Mouse (Mus musculus) spleen, adult 2 months (tissue): ENCODE data around the gene Degs2. TPM values are rescaled to one million over a fixed set of nuclear protein-coding genes. Genes with fewer than 3 reads are reported as not detected.

Experiments
- DNase-seq, 2 experiments: peaks; one replicate each; pipeline versions ENCODE4 v3.0.0 to v3.0.0-alpha.2; 2012 to 2021; ENCODE audit warnings: low spot score in 2 of 2, low read depth in 1 of 2
- H3K27ac ChIP-seq: fragments of 200-500 bp; 2 replicates; pipeline ENCODE4 v1.5.1; 2012; ENCODE audit warnings: low read length, inconsistent platforms; ENCODE audit not compliant: insufficient read depth
- H3K27me3 ChIP-seq: fragments of 200-500 bp; 2 replicates; pipeline ENCODE4 v1.6.1; 2012; ENCODE audit warnings: mild to moderate bottlenecking, moderate library complexity, low read length, inconsistent platforms; ENCODE audit not compliant: control insufficient read depth, insufficient read depth
- H3K36me3 ChIP-seq: fragments of 200-500 bp; 2 replicates; pipeline ENCODE4 v1.6.1; 2012; ENCODE audit warnings: mild to moderate bottlenecking, low read length, inconsistent platforms; ENCODE audit not compliant: control insufficient read depth, insufficient read depth
- H3K4me1 ChIP-seq: fragments of 200-500 bp; 2 replicates; pipeline ENCODE4 v1.6.1; 2011; ENCODE audit warnings: inconsistent platforms; ENCODE audit not compliant: control insufficient read depth, insufficient read depth, insufficient read length
- H3K4me3 ChIP-seq: fragments of 200-500 bp; 2 replicates; pipeline ENCODE4 v1.5.1; 2011; ENCODE audit warnings: mild to moderate bottlenecking, inconsistent platforms; ENCODE audit not compliant: insufficient read depth, insufficient read length; ENCODE audit errors: extremely low read depth
- CTCF ChIP-seq: fragments of 200-500 bp; IDR thresholded peaks from 2 replicates; pipeline ENCODE4 v1.5.1; 2011; ENCODE audit warnings: mild to moderate bottlenecking, inconsistent platforms; ENCODE audit not compliant: insufficient read depth, insufficient read length, insufficient replicate concordance; ENCODE audit errors: extremely low read depth
- POLR2A ChIP-seq: fragments of 200-500 bp; IDR thresholded peaks from 2 replicates; pipeline ENCODE4 v1.6.1; 2011; ENCODE audit warnings: low read depth, low read length, inconsistent platforms
- WGBS: fragments of 180-500 bp; shearing (Covaris S2); methylation state at CpG from one replicate; pipeline ENCODE4 v1.1.7; 2018; 5-methylcytosine and 5-hydroxymethylcytosine counted together
- polyA plus RNA-seq: library from polyadenylated mRNA; depleted of rRNA; stranded (reverse); fragments of >200 nt; gene quantifications from 2 replicates; pipeline ENCODE4 v1.2.3, GENCODE M21; 2012

Degs2 gene
- polyA plus RNA-seq, 1 experiment, result not detected

- Histone ChIP-seq H3K36me3 (peaks cover 45% of the 10 kb centered on the region), H3K27me3 (no peaks in the 10 kb centered on the region), H3K27ac (no peak overlapping the region), H3K4me1 (no peaks in the 10 kb centered on the region), H3K4me3 (no peak overlapping the region)
- 86% methylated on average over 6 of the region's 6 CpGs for WGBS
- TF ChIP-seq POLR2A (no peak), CTCF (no peak)
- DNase-seq, result no peak
These were observed 15.2 kb downstream of the Degs2 start for GRCm38 (mm10) chr12:108686926-108687325.

DNA sequence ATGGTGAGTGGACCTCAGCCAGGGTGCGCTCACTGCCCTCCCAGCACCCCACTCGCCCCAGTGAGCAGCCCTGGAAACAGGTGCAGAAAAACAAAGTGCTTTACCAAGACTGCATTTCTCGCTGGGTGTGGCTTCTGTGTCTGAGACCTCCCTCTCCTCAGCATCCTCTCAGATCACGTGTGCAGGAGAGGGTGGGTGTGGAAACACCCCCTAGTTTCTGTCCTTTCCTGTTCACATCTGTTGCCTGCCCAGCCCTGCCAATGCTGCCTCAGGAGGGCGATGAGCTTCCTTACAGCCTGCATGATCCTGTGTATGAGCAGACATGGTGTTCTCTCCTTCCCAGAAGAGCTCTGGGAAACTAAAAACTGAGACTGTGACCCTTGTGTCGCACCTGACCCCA is 15.7 kb downstream of the Degs2 start:
- Histone ChIP-seq H3K27me3 (no peaks in the 10 kb centered on the region), H3K4me3 (no peak overlapping the region), H3K36me3 (peaks cover 50% of the 10 kb centered on the region), H3K27ac (no peak overlapping the region), H3K4me1 (no peaks in the 10 kb centered on the region)
- no peak for DNase-seq
- TF ChIP-seq POLR2A, result no peak
- TF ChIP-seq CTCF, result no peak
- 52% methylated on average over 6 of the region's 6 CpGs for WGBS

DNA sequence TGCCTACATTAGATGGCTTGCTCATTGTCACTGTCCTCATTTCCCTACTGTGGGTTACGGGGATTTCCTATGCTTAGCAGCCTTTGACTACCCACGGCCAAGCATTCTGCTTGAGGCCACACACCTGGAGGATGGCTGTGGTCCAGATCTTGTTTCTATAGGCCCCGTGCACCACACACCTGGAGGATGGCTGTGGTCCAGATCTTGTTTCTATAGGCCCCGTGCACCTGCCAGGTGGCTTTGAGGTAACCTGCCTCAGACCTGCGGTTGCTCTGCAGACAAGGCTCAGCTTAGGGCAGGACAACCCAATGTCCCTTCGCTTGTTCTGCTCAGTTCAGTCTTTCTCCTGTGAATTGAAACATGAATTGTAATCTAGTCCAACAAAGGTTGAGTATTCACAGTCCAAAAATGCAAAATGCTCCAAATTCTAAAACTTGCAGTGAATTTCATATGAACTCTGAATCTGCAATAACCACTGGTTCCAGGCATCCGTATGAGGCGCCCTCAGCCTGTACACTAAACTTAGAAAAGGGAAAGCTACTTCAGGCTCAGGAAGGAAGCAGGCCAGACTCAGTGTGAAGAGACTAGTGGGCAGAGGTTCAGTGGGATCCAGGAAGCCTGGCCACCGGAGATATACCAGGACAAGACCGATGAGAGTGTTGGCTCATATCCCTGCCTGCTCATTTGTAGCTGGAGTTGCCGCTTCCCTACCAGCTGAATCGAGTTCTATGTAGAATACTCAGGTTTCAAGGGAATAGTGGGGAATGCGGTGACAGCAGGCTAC is 19.7 kb downstream of the Degs2 start:
- Histone ChIP-seq H3K27ac (no peak overlapping the region), H3K36me3 (peaks cover 70% of the 10 kb centered on the region)
- 80% methylated on average over 13 of the region's 13 CpGs for WGBS

DNA sequence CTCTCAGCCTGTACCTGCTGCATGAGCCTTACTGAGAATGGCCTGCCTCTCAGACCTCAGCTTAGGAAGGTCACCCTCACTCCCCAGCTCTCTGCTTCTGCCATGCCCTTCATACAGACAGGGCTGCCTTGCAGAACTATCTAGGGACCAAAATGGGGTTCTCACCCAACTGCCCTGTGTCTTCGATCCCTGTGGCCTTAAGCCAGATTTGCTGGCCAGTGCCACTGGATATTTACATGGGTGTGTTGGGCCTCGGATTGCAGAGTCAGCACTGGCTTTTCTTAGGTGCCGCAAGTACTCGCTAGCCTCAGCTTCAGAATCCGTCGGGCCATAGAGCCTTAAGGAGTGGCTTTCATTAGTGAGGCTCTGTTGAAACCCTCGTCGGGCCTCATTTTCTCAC is 21.3 kb downstream of the Degs2 start:
- Histone ChIP-seq H3K4me3 (no peak overlapping the region), H3K27me3 (no peaks in the 10 kb centered on the region), H3K27ac (no peak overlapping the region), H3K36me3 (peaks cover 75% of the 10 kb centered on the region), H3K4me1 (no peaks in the 10 kb centered on the region)
- no peak for TF ChIP-seq CTCF
- TF ChIP-seq POLR2A, result no peak
- no peak for DNase-seq
- 94% methylated on average over 8 of the region's 8 CpGs for WGBS

More for the DNA sequence above, 19.7 kb downstream of the Degs2 start:
- DNase-seq, result no peak
- H3K4me1 ChIP-seq, result no peaks in the 10 kb centered on the region
- H3K4me3 ChIP-seq, result no peak overlapping the region
- H3K27me3 ChIP-seq, result no peaks in the 10 kb centered on the region
- TF ChIP-seq CTCF (no peak), POLR2A (no peak)

DNA sequence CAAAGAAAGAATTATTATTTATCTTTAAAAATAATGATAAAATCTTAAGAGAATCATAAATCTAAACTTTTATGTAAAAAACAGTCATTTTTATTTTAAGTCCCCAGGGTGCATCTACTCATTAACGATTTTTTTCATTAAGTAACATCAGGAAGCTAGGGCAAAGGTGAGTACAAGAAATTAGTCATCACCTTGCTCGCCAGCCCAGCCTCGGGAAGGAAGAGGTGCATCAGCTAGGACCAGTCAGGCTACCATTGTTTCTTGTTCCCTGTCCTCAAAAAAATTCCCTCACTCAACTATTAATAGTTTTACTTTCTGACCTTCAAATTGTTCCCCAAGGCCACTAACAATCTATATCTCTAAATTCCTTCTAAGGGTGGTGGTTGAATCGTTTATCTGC is 23.7 kb downstream of the Degs2 start:
- WGBS, result 81% methylated on average over 4 of the region's 4 CpGs
- DNase-seq, result no peak
- Histone ChIP-seq H3K27me3 (no peaks in the 10 kb centered on the region), H3K4me1 (no peaks in the 10 kb centered on the region), H3K27ac (no peak overlapping the region), H3K36me3 (peaks cover 75% of the 10 kb centered on the region), H3K4me3 (no peak overlapping the region)
- no peak for TF ChIP-seq POLR2A
- no peak for TF ChIP-seq CTCF

- peaks cover 76% of the 10 kb centered on the region for H3K36me3 ChIP-seq
- TF ChIP-seq POLR2A, result no peak
- whole genome bisulfite sequencing, result 96% methylated on average over 5 of the region's 5 CpGs
- H3K4me3 ChIP-seq, result no peak overlapping the region
- no peak overlapping the region for H3K27ac ChIP-seq
- no peaks in the 10 kb centered on the region for H3K27me3 ChIP-seq
- no peaks in the 10 kb centered on the region for H3K4me1 ChIP-seq
- no peak for DNase-seq
These were observed 25.0 kb downstream of the Degs2 start for GRCm38 (mm10) chr12:108677116-108677515.

DNA sequence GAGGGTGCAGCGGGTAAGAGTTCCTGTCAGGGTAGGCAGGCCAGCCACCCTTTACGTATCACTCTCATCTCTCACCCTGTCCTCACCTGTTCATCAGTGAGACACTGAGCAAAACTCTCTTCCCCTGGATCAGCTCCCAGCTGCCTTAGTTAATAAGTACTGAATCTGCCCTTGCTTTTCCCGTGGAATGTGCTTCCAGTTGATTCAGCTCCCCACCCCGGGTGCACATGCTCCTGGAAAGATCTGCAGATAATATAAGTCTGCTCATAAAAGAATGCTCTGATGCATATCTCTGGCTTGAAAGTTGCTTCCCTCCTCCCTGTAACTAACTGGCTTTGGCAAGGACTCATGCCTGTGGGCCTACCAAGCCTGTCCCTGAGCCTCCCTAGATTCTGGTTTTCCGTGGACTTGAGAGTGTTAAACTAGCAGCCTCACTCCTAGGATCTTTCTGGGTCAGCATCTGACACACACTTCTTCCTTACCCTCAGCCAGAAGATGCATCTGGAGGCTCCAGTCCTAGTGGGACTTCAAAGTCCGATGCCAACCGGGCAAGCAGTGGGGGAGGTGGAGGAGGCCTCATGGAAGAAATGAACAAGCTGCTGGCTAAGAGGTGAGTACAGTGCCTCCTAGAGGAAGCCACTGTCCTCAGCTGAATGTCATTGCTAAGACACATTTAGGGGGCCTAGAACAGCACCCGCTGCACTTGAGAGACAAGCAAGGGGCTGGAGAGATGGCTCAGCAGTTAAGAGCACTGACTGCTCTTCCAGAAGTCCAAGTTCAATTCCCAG is 26.3 kb downstream of the Degs2 start:
- 86% methylated on average over 8 of the region's 8 CpGs for WGBS
- Histone ChIP-seq H3K36me3 (peaks cover 71% of the 10 kb centered on the region), H3K4me1 (no peaks in the 10 kb centered on the region), H3K27me3 (no peaks in the 10 kb centered on the region), H3K4me3 (no peak overlapping the region), H3K27ac (no peak overlapping the region)
- TF ChIP-seq POLR2A, result no peak
- TF ChIP-seq CTCF, result no peak
- DNase-seq, result no peak
